Mouse (Mus musculus): ENCODE measurements around the gene Phf11c. TPM values are rescaled to one million over a fixed set of nuclear protein-coding genes. Genes with fewer than 3 reads are reported as not detected.

Gene Phf11c
- 0.04 TPM in 1 of 2 replicates, not detected in the other for polyA plus RNA-seq (2012)

DNA sequence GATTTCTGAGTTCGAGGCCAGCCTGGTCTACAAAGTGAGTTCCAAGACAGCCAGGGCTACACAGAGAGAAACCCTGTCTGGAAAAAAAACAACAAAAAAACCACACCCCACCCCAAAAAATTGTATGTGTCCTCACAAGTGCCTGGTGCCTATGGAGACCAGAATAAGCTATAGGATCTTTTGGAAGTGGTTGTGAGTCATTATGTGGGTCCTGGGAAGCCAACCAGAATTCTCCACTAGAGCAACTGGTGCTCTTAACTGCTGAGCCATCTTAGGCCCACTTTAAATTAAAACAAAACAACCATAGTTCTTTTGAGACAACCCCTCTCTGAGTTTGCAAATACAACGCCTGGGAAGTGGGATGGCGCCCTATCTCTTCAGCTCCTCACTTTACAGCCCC is at the start of gene Phf11c:
TSS of gene Phf11c (minus strand) at position 101 of the 400 bp plus-strand sequence.
- Histone ChIP-seq H3K4me1 (ENCODE audit: control insufficient read depth) (no peaks in the 10 kb centered on the region), H3K36me3 (ENCODE audit: control insufficient read depth) (peaks cover 24% of the 10 kb centered on the region), H3K4me3 (replicated peaks) (no peak within 1 kb of the TSS), H3K27me3 (ENCODE audit: control insufficient read depth) (no peaks in the 10 kb centered on the region), H3K9me3 (ENCODE audit: control insufficient read depth, low read length) (no peaks in the 10 kb centered on the region)
- TF ChIP-seq TAL1 (IDR thresholded peaks at IDR 0.05; ENCODE audit: low read length), result no peak
- no peak for TF ChIP-seq GATA1 (IDR thresholded peaks at IDR 0.05; ENCODE audit: low read length)

DNA sequence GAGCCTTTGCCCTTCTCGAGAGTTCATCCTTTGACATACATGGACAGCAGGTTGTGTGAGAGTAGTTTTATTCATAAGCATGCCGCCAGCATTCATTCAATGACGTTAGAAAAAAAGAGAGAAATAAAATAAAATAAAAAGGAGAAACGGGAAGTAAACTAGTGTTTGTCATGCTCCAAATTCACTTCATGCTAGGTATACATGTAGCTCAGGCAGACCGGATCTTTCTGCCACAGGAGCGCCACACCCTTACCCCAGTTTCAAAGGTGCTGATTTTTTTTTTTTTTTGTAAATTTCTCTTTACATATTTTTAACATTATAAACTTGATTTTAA is 46.3 kb upstream of the Phf11c start:
- Histone ChIP-seq H3K9me3 (ENCODE audit: control insufficient read depth, low read length) (no peaks in the 10 kb centered on the region), H3K27me3 (ENCODE audit: control insufficient read depth) (no peaks in the 10 kb centered on the region), H3K4me3 (replicated peaks) (peak overlapping the region; percentile 95), H3K4me1 (ENCODE audit: control insufficient read depth) (peaks cover 20% of the 10 kb centered on the region), H3K36me3 (ENCODE audit: control insufficient read depth) (peaks cover 7% of the 10 kb centered on the region)
- TF ChIP-seq GATA1 (IDR thresholded peaks at IDR 0.05; ENCODE audit: low read length) (no peak), TAL1 (IDR thresholded peaks at IDR 0.05; ENCODE audit: low read length) (no peak)

DNA sequence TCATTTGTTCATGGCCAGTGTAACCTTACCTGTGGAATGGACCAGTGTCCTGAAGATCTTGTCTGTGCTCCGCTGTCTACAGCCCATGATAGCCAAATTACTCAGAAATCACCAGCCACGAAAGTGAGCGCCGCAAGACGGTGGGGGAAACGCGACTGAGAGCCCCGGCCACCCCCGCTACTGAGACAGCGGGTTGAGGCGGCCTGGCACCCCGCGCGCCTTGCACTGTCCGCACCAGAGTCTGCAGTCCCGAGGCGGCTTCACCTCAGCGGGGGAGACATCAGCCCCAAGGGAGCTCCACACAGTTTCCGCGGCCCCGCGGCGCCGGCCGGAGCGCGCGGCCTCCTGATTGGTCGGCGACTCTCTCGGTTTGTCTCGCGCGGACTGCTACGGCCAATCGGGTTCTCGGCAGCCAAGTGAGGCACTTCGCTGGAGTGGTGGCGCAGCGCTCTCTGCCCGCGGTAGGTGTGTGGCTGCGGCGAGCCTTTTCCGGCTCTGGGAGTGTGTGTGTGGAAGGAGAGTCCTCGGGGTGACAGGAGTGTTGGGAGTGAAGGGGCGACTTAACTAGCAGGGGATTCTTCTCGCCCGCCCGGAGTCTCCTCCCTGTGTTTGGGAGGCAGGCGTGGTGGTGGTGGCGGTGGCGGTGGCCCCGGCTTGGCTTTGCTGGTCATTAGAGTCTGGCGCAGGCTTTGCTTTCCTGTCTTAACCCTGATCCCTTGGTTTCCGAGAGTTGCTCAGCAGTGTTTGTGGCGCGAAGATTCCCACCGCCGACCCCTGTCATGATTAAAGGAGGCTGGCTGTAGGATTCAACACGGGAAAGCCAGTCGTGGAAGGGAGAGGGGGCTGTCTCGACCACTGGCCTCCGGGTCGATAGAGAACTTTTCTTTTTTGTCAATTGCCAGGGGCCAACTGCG is 45.6 kb upstream of the Phf11c start, which contains the start of the genes Setdb2 and Cab39l:
TSS of gene Setdb2 (minus strand) at position 327 of the 914 bp plus-strand sequence.
TSS of gene Cab39l (plus strand) at position 415 of the 914 bp plus-strand sequence.
- H3K36me3 ChIP-seq (ENCODE audit: control insufficient read depth), result peaks cover 11% of the 10 kb centered on the region
- TF ChIP-seq TAL1 (IDR thresholded peaks at IDR 0.05; ENCODE audit: low read length), result no peak
- TF ChIP-seq GATA1 (IDR thresholded peaks at IDR 0.05; ENCODE audit: low read length), result no peak
- peaks cover 20% of the 10 kb centered on the region for H3K4me1 ChIP-seq (ENCODE audit: control insufficient read depth)
- H3K27me3 ChIP-seq (ENCODE audit: control insufficient read depth), result no peaks in the 10 kb centered on the region
- peak within 1 kb of the TSS; percentile 95 for H3K4me3 ChIP-seq (replicated peaks)
- no peaks in the 10 kb centered on the region for H3K9me3 ChIP-seq (ENCODE audit: control insufficient read depth, low read length)

DNA sequence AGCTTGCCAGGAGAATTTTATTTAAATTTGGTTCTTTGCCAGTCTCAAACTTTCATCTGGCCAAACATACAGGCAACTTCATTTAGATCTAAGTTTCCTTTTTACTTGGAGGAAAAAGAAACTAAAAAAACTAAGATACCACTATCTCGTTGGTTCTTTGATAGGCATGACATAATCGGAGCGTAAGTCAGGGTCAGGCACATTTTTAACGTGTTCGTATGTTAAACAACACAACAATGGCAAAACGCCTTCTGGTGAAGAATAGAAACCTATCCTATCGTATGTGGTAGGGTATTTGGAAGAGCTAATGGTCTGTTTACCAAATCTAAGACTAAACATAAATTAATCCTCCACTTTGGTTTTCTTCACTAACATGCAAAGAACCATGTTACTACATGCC is 44.9 kb upstream of the Phf11c start:
- Histone ChIP-seq H3K4me3 (replicated peaks) (peak overlapping the region; percentile 95), H3K36me3 (ENCODE audit: control insufficient read depth) (peaks cover 13% of the 10 kb centered on the region), H3K4me1 (ENCODE audit: control insufficient read depth) (peaks cover 20% of the 10 kb centered on the region), H3K27me3 (ENCODE audit: control insufficient read depth) (no peaks in the 10 kb centered on the region), H3K9me3 (ENCODE audit: control insufficient read depth, low read length) (no peaks in the 10 kb centered on the region)
- TF ChIP-seq GATA1 (IDR thresholded peaks at IDR 0.05; ENCODE audit: low read length) (no peak), TAL1 (IDR thresholded peaks at IDR 0.05; ENCODE audit: low read length) (no peak)

DNA sequence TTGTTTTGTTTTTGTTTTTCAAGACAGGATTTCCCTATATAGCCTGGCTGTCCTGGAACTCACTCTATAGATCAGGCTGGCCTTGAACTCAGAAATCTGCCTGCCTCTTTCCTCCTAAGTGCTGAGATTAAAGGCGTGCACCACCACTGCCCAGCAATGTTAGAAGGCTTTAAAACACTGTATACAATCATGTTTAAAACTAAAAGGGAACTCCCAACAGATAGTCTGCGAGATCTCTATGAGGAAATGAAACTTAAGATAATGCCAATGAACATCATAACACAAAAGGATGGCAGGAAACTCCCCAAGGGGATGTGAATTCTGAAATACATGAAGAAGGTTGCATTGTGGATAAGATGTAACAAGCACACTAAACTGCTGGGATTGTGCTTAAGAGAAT is 43.3 kb upstream of the Phf11c start:
- Histone ChIP-seq H3K9me3 (ENCODE audit: control insufficient read depth, low read length) (no peaks in the 10 kb centered on the region), H3K4me3 (replicated peaks) (no peak overlapping the region), H3K36me3 (ENCODE audit: control insufficient read depth) (peaks cover 18% of the 10 kb centered on the region), H3K4me1 (ENCODE audit: control insufficient read depth) (peaks cover 28% of the 10 kb centered on the region), H3K27me3 (ENCODE audit: control insufficient read depth) (no peaks in the 10 kb centered on the region)
- TF ChIP-seq GATA1 (IDR thresholded peaks at IDR 0.05; ENCODE audit: low read length) (no peak), TAL1 (IDR thresholded peaks at IDR 0.05; ENCODE audit: low read length) (no peak)

DNA sequence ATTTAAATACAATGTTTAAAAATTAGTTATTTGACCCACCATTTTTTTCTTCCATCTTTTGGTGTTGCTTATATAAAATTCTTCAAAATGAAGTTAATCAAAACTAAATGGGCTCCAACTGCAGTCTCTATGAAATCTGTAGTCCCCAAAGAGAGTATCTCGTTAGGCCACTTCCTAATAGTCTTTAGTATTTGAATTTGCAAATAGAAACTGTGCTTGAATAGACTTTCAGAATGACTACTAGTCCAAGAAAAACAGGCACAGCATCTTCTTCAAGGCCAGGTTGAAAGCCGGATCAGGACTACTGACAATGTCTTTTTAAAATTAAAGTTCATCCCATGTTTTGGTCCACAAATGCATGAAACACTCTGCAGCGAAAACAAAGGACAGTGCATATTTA is 42.2 kb upstream of the Phf11c start:
- peaks cover 24% of the 10 kb centered on the region for H3K4me1 ChIP-seq (ENCODE audit: control insufficient read depth)
- H3K4me3 ChIP-seq (replicated peaks), result no peak overlapping the region
- no peaks in the 10 kb centered on the region for H3K9me3 ChIP-seq (ENCODE audit: control insufficient read depth, low read length)
- peaks cover 18% of the 10 kb centered on the region for H3K36me3 ChIP-seq (ENCODE audit: control insufficient read depth)
- TF ChIP-seq TAL1 (IDR thresholded peaks at IDR 0.05; ENCODE audit: low read length) (no peak), GATA1 (IDR thresholded peaks at IDR 0.05; ENCODE audit: low read length) (no peak)
- H3K27me3 ChIP-seq (ENCODE audit: control insufficient read depth), result no peaks in the 10 kb centered on the region

DNA sequence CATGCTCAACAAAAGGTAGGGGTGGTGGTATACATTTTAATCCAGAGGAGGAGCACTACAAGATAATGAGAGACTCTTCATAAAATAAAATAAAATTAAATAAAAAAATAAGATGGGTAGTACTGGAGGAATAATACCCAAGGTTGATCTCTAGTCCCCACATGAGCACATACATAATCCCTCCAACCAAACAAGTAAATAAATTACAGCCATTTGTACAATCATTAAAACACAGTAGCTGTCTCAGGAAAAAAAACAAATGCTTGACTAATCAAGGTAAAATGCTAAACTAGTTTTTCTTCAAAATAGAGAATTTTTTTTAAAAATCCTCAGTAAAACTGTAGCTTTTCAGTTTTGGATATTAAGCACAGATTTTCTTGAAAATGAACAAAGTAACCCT is 40.0 kb upstream of the Phf11c start:
- Histone ChIP-seq H3K27me3 (ENCODE audit: control insufficient read depth) (no peaks in the 10 kb centered on the region), H3K36me3 (ENCODE audit: control insufficient read depth) (peaks cover 26% of the 10 kb centered on the region), H3K4me3 (replicated peaks) (no peak overlapping the region), H3K4me1 (ENCODE audit: control insufficient read depth) (peaks cover 20% of the 10 kb centered on the region), H3K9me3 (ENCODE audit: control insufficient read depth, low read length) (no peaks in the 10 kb centered on the region)
- TF ChIP-seq TAL1 (IDR thresholded peaks at IDR 0.05; ENCODE audit: low read length), result no peak
- TF ChIP-seq GATA1 (IDR thresholded peaks at IDR 0.05; ENCODE audit: low read length), result no peak

DNA sequence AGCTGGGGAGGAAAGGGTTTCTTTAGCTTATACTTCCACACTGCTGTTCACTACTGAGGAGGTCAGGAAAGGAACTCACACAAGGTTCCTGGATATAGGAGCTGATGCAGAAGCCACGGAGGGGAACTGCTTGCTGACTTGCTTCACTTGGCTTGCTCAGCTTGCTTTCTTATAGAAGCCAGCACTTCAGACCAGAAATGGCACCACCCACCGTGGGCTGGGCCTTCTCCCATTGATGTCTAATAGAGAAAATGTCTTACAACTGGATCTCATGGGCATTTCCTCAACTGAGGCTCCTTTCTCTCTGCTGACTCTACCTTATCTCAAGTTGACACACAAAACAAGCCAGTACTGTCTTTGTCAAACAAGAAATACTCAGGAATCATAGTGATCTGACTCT is 38.7 kb upstream of the Phf11c start:
- Histone ChIP-seq H3K4me3 (replicated peaks) (no peak overlapping the region), H3K4me1 (ENCODE audit: control insufficient read depth) (peaks cover 13% of the 10 kb centered on the region), H3K36me3 (ENCODE audit: control insufficient read depth) (peaks cover 36% of the 10 kb centered on the region), H3K27me3 (ENCODE audit: control insufficient read depth) (no peaks in the 10 kb centered on the region), H3K9me3 (ENCODE audit: control insufficient read depth, low read length) (no peaks in the 10 kb centered on the region)
- TF ChIP-seq TAL1 (IDR thresholded peaks at IDR 0.05; ENCODE audit: low read length) (no peak), GATA1 (IDR thresholded peaks at IDR 0.05; ENCODE audit: low read length) (no peak)

DNA sequence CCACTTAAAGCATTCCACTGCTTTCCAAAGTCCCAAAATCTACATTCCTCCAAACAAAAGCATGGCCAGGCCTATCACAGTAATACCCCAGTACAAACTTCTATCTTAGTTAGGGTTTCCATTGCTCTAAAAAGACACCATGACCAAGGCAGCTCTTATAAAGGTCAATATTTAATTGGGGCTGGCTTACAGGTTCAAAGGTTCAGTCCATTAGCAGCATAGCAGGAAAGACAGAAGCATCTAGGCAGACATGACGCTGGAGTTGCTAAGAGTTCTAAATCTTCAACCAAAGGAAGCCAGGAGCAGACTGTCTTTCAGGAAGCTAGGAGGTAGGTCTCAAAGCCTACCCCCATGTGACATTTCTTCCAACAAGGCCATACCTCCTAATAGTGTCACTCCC is 35.4 kb upstream of the Phf11c start:
- H3K36me3 ChIP-seq (ENCODE audit: control insufficient read depth), result peaks cover 32% of the 10 kb centered on the region
- no peaks in the 10 kb centered on the region for H3K9me3 ChIP-seq (ENCODE audit: control insufficient read depth, low read length)
- no peaks in the 10 kb centered on the region for H3K27me3 ChIP-seq (ENCODE audit: control insufficient read depth)
- TF ChIP-seq TAL1 (IDR thresholded peaks at IDR 0.05; ENCODE audit: low read length), result no peak
- no peak for TF ChIP-seq GATA1 (IDR thresholded peaks at IDR 0.05; ENCODE audit: low read length)
- no peak overlapping the region for H3K4me3 ChIP-seq (replicated peaks)
- peaks cover 8% of the 10 kb centered on the region for H3K4me1 ChIP-seq (ENCODE audit: control insufficient read depth)

All from erythroblast, embryonic 14.5 days (primary cell).